Mouse (Mus musculus) liver, embryonic 14.5 days (tissue): ENCODE measurements around the gene Slc35e2. TPM values are rescaled to one million over a fixed set of nuclear protein-coding genes. Genes with fewer than 3 reads are reported as not detected.
"Not testable (repeated sequence)": the region's sequence is repeated elsewhere in the genome, so short reads cannot be mapped to it uniquely, and the experiment has no call there.

Experiments used
- ATAC-seq: fragments of 200-750 bp; cut with Nextera tagmentation; 2 replicates; pipeline ENCODE4 v1.8.0; 2017; ENCODE audit warnings: moderate number of reproducible peaks, mild to moderate bottlenecking, moderate library complexity; ENCODE audit not compliant: insufficient read depth
- DNase-seq, 3 experiments: peaks; one replicate each; pipeline ENCODE4 v3.0.0-alpha.2; 2012 to 2013; ENCODE audit warnings: low read depth in 3 of 3, low spot score in 3 of 3
- H3K27ac ChIP-seq: fragments of 300-500 bp; sonication (generic); 2 replicates; pipeline ENCODE4 v1.5.1; 2014; ENCODE audit warnings: moderate library complexity, mild to moderate bottlenecking, control low read depth, inconsistent platforms
- H3K27me3 ChIP-seq: fragments of 300-500 bp; sonication (generic); 2 replicates; pipeline ENCODE4 v1.6.1; 2014; ENCODE audit warnings: mild to moderate bottlenecking, low read length, moderate library complexity; ENCODE audit not compliant: control insufficient read depth, insufficient read depth
- H3K36me3 ChIP-seq: fragments of 300-500 bp; sonication (generic); replicated peaks from 2 replicates; pipeline ENCODE4 v1.6.1; 2014; ENCODE audit warnings: low read depth; ENCODE audit not compliant: control insufficient read depth, insufficient read depth
- H3K4me1 ChIP-seq, 2 experiments: fragments of 200-500 bp in 1 of 2; fragments of 300-500 bp in 1 of 2; sonication (generic) in 1 of 2; replicated peaks; 2 replicates each; pipeline ENCODE4 v1.6.1; 2012 to 2014; ENCODE audit warnings: antibody characterized with exemption in 1 of 2, inconsistent platforms in 1 of 2, low read length in 1 of 2; ENCODE audit not compliant: control insufficient read depth in 2 of 2, insufficient read depth in 2 of 2
- H3K4me2 ChIP-seq: fragments of 300-500 bp; sonication (generic); 2 replicates; pipeline ENCODE4 v1.6.1; 2014; ENCODE audit warnings: low read depth, mild to moderate bottlenecking, control low read depth, moderate library complexity
- H3K4me3 ChIP-seq, 2 experiments: fragments of 200-500 bp in 1 of 2; fragments of 300-500 bp in 1 of 2; sonication (generic) in 1 of 2; 2 replicates each; pipeline ENCODE4 v1.5.1; 2012 to 2014; ENCODE audit warnings: low read depth in 2 of 2, low read length in 2 of 2, mild to moderate bottlenecking in 2 of 2, control low read depth in 1 of 2, inconsistent platforms in 1 of 2, moderate library complexity in 1 of 2; ENCODE audit not compliant: insufficient read depth in 1 of 2
- H3K9ac ChIP-seq: fragments of 300-500 bp; sonication (generic); replicated peaks from 2 replicates; pipeline ENCODE4 v1.6.1; 2014; ENCODE audit warnings: mild to moderate bottlenecking, control low read depth, moderate library complexity
- H3K9me3 ChIP-seq: fragments of 300-500 bp; sonication (generic); 2 replicates; pipeline ENCODE4 v1.6.1; 2016; ENCODE audit warnings: low read length, mixed read lengths; ENCODE audit not compliant: control insufficient read depth
- CTCF ChIP-seq: IDR thresholded peaks from 2 replicates; pipeline ENCODE4 v1.5.1; 2016; ENCODE audit warnings: antibody characterized with exemption, low read depth, control low read depth
- EP300 ChIP-seq: IDR thresholded peaks from 2 replicates; pipeline ENCODE4 v1.6.1; 2016; ENCODE audit warnings: antibody characterized with exemption, low read depth
- WGBS: fragments of 180-500 bp; shearing (Covaris S2); extraction: QIAGEN DNeasy Blood & Tissue Kit; methylation state at CpG from one replicate; pipeline ENCODE4 v1.1.7; 2014; ENCODE audit not compliant: insufficient replicate concordance; 5-methylcytosine and 5-hydroxymethylcytosine counted together
- polyA plus RNA-seq, 2 experiments: library from polyadenylated mRNA; depleted of rRNA in 1 of 2; stranded (reverse) in 1 of 2; unstranded in 1 of 2; fragments of >200 nt; fragmentation: Nextera tagmentation in 1 of 2; extraction: Ambion mirVana in 1 of 2; gene quantifications; 2 replicates each; pipeline versions ENCODE4 v1.2.1 to v1.2.3; 2012 to 2014

The Slc35e2 gene
- polyA plus RNA-seq, 2 experiments, result 4.1 to 6.7 TPM

GRCm38 (mm10) chr4:155564315-155565069, 36.7 kb upstream of the Slc35e2 start:
- DNase-seq (peak in 1 of 3 experiments; percentile 43), ATAC-seq (no peak)
- Histone ChIP-seq H3K9ac (peak overlapping the region; percentile 81), H3K27ac (peak overlapping the region; percentile 73), H3K4me2 (peak overlapping the region; percentile 82), H3K36me3 (peaks cover 4% of the 10 kb centered on the region), H3K4me1 (peaks cover 16 to 47% of the 10 kb centered on the region in 2 experiments), H3K27me3 (no peaks in the 10 kb centered on the region), H3K9me3 (no peaks in the 10 kb centered on the region), H3K4me3 (peak overlapping the region; percentile 71 to 89)
- WGBS, result 10% methylated on average over 20 of the region's 20 CpGs
- TF ChIP-seq CTCF (no peak), EP300 (no peak)

DNA sequence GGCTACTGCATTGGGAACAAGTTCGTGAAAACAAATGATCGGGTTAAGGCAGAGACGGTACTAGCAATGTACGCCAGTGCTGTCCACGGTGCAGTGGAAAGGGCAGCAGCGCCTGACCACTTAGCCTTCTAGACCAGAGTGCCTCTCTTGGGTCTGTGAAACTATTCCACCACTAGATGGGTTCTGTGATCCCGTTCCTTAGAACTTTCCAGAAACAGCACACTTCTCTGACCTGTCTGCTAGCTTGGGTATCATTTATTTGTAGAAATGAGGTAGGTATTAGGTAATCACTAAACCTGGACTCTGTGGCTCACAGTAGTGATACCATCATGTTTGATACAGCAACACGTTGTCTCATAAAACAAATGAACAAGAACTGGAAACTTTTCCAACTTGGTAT, 34.7 kb upstream of the Slc35e2 start:
- peak overlapping the region; percentile 15; the same call in 1 of the 2 replicates for H3K4me2 ChIP-seq
- 69% methylated on average over 8 of the region's 8 CpGs for WGBS
- no peak overlapping the region for H3K27ac ChIP-seq
- H3K4me3 ChIP-seq, result no peak overlapping the region
- ATAC-seq, result no peak
- H3K4me1 ChIP-seq, result peaks cover 16 to 40% of the 10 kb centered on the region in 2 experiments
- H3K27me3 ChIP-seq, result no peaks in the 10 kb centered on the region
- DNase-seq, result no peak
- H3K9me3 ChIP-seq, result no peaks in the 10 kb centered on the region
- TF ChIP-seq EP300 (no peak), CTCF (no peak)
- no peak overlapping the region for H3K9ac ChIP-seq
- no peaks in the 10 kb centered on the region for H3K36me3 ChIP-seq

DNA sequence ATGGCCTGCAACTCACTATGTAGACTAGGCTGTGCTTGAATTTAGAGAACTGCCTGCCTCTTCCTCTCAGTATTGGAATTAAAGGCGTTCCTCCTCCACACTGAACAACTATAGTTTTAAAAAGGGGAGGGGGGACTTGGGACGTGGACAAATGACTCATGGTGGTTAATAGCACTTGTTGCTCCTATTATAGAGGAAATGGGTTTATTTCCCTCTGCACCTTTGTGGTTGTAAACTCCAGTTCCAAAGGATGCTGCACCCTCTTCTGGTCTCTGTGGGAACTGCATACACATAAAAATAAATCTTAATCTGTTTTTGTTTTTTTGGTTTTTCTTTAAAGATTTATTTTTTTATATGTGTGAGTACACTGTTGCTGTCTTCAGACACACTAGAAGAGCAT, 33.0 kb upstream of the Slc35e2 start:
- no peak overlapping the region for H3K9ac ChIP-seq
- H3K27ac ChIP-seq, result no peak overlapping the region

GRCm38 (mm10) chr4:155568632-155569370, 32.4 kb upstream of the Slc35e2 start:
- H3K36me3 ChIP-seq, result no peaks in the 10 kb centered on the region
- no peak for DNase-seq
- peaks cover 10 to 33% of the 10 kb centered on the region in 2 experiments; a peak in 3 of 4 replicates for H3K4me1 ChIP-seq
- no peaks in the 10 kb centered on the region for H3K9me3 ChIP-seq
- no peak overlapping the region for H3K9ac ChIP-seq
- ATAC-seq, result peak; percentile 35; the same call in 1 of the 2 replicates
- H3K4me3 ChIP-seq, result no peak overlapping the region
- WGBS, result 69% methylated on average over 7 of the region's 7 CpGs
- H3K4me2 ChIP-seq, result peak overlapping the region; percentile 26
- TF ChIP-seq CTCF (no peak), EP300 (no peak)
- H3K27ac ChIP-seq, result no peak overlapping the region
- no peaks in the 10 kb centered on the region for H3K27me3 ChIP-seq

More for the DNA sequence above, 33.0 kb upstream of the Slc35e2 start:
- Histone ChIP-seq H3K9me3 (no peaks in the 10 kb centered on the region), H3K4me1 (peaks cover 10 to 32% of the 10 kb centered on the region in 2 experiments; a peak in 3 of 4 replicates), H3K4me3 (no peak overlapping the region), H3K4me2 (no peak overlapping the region; the same call in 1 of the 2 replicates), H3K27me3 (no peaks in the 10 kb centered on the region), H3K36me3 (no peaks in the 10 kb centered on the region)
- 11% methylated on average over 2 of the region's 2 CpGs for WGBS
- TF ChIP-seq CTCF (peak; percentile 74), EP300 (no peak)
- DNase-seq (no peak), ATAC-seq (no peak)

GRCm38 (mm10) chr4:155569818-155570217, 31.4 kb upstream of the Slc35e2 start:
- ATAC-seq, result no peak
- Histone ChIP-seq H3K9me3 (no peaks in the 10 kb centered on the region), H3K27ac (no peak overlapping the region), H3K4me3 (no peak overlapping the region), H3K4me1 (peaks cover 10 to 29% of the 10 kb centered on the region in 2 experiments; a peak in 3 of 4 replicates), H3K27me3 (no peaks in the 10 kb centered on the region), H3K9ac (no peak overlapping the region), H3K4me2 (no peak overlapping the region), H3K36me3 (no peaks in the 10 kb centered on the region)
- TF ChIP-seq EP300 (no peak), CTCF (no peak)
- 77% methylated on average over 6 of the region's 6 CpGs for WGBS
- no peak for DNase-seq

- not testable (repeated sequence) for H3K4me2 ChIP-seq, DNase-seq, H3K27ac ChIP-seq, H3K27me3 ChIP-seq, ATAC-seq, H3K9me3 ChIP-seq, H3K4me3 ChIP-seq, H3K36me3 ChIP-seq, H3K9ac ChIP-seq
- peaks cover 5 to 25% of the 10 kb centered on the region in 2 experiments; a peak in 2 of 4 replicates for H3K4me1 ChIP-seq
- 66% methylated on average over 11 of the region's 11 CpGs for WGBS
Measured at GRCm38 (mm10) chr4:155570315-155570714, 30.9 kb upstream of the Slc35e2 start.
